Mouse (Mus musculus) megakaryocyte, embryonic 14.5 days (primary cell): Measurements from ENCODE around the gene Ina.

ENCODE experiments used
- FLI1 ChIP-seq: IDR thresholded peaks from 2 replicates; pipeline ENCODE4 v1.6.1; 2012; ENCODE audit warnings: low read length, inconsistent platforms, mixed read lengths
- GATA1 ChIP-seq: IDR thresholded peaks from 3 replicates; pipeline ENCODE4 v1.6.1; 2012; ENCODE audit warnings: mixed read lengths, low read length, inconsistent platforms, borderline replicate concordance

DNA sequence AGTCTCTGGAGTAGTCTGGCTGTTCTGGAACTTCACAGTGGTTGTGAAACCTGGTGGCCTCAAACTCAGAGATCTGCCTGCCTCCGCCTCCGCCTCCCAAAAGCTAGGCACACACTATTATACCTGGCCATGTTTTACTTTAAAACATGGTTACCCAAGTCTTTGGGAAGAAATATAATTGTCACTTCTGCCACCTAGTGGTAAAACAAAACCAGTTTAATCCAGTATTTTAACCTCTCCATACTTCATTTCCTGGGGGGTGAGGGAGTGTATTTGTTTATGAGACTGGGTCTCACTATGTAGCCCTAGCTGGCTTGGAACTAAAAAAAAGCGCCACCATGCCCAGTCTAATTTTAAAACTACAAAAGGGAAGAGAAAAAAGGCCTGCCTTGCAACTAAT is 29.1 kb downstream of the Ina start:
- TF ChIP-seq GATA1 (no peak), FLI1 (no peak)
